Mouse (Mus musculus): Measurements from ENCODE around the gene Apoa2.

- TF ChIP-seq CTCF (IDR thresholded peaks at IDR 0.05; ENCODE audit: low read depth): no peak
- TF ChIP-seq EP300 (IDR thresholded peaks at IDR 0.05; ENCODE audit: low read depth): no peak
These were observed 32.9 kb downstream of the Apoa2 start for GRCm38 (mm10) chr1:171257781-171258180.
